Mouse (Mus musculus): ENCODE measurements around the gene Nrap. TPM values are rescaled to one million over a fixed set of nuclear protein-coding genes. Genes with fewer than 3 reads are reported as not detected.
A peak's percentile ranks its signal among the peaks of the same experiment; 100 is the strongest.

The Nrap gene
- total and polyA plus RNA-seq, 3 experiments = 0.08 to 0.11 TPM; not detected in 1

DNA sequence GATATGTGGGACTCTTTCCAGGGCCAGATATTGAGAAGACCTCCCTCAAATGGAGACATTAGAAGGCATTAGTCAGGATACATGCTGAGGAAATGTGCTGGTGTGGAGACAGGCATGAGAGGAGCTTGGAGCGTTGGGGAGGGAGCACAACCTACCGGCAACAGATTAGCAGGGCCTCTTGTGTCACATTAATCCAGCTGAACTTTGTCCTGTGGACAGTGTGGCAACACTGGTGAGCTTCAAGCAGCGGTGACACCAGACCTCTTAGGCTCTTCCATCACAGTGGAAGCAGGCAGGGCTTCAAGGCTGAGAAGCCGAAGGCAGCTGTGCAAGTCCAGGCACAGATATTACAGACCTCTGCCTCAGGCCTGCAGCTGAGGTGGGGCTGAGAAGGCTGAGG lies 111.9 kb downstream of the Nrap start:
- DNase-seq (ENCODE audit: low read depth, low spot score) = no peak
- H3K9me3 ChIP-seq (replicated peaks; ENCODE audit: insufficient read depth, low read length) = no peaks in the 10 kb centered on the region
- H3K27ac ChIP-seq (ENCODE audit: control insufficient read depth, low read depth, low read length) = no peak overlapping the region
- TF ChIP-seq CHD2 (IDR thresholded peaks at IDR 0.05; ENCODE audit: low read length) = no peak
- H3K4me3 ChIP-seq (ENCODE audit: control insufficient read depth in 1 of 2, insufficient read depth in 1 of 2, low read depth in 2 of 2, low read length in 2 of 2) = no peak overlapping the region
- no peaks in the 10 kb centered on the region for H3K79me2 ChIP-seq (ENCODE audit: control insufficient read depth, insufficient read depth, low read length, poor library complexity)
- no peaks in the 10 kb centered on the region for H3K36me3 ChIP-seq (ENCODE audit: control insufficient read depth in 1 of 2, insufficient read depth in 2 of 2, low read length in 2 of 2)
- no peak overlapping the region for H3K9ac ChIP-seq (ENCODE audit: control insufficient read depth, low read depth, low read length, poor library complexity, severe bottlenecking)
- peaks cover 1 to 5% of the 10 kb centered on the region in 2 experiments; a peak in 3 of 4 replicates for H3K27me3 ChIP-seq (ENCODE audit: control insufficient read depth in 1 of 2, insufficient read depth in 2 of 2, low read length in 2 of 2)
- no peaks in the 10 kb centered on the region for H3K4me1 ChIP-seq (ENCODE audit: control insufficient read depth in 1 of 2, insufficient read depth in 2 of 2, low read length in 2 of 2)

DNA sequence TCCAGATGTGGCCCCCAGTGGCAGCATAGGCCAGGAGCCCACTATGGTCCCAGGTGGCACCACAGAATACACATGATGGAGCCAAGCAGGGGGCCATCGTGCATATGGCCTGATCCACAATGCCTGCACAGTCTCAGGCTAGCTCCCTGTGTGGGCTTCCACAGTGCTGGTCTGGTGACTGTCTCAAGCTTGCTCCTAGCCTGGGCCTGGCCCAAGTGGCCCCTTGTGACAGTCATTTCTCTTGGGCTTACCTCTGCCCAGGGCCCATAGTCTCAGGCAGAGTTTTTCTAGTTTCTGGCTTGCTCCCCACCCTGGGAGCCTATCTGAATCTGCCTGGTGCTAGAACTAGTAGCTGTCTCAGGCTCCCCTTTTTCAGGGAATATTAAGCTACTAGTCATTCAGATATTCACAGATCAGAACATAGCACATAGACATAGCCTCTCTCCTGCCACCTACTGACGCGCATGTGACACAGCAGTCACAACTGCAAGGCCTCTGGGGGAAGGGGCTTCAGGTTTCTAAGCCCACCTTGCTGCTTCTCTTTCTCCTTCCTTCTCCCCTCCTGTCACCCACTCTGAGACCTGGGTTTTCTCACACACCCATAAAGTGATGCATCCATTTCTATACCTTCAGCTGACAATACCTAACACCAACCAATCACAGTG lies 112.6 kb downstream of the Nrap start:
- no peak overlapping the region for H3K27ac ChIP-seq (ENCODE audit: control insufficient read depth, low read depth, low read length)
- H3K79me2 ChIP-seq (ENCODE audit: control insufficient read depth, insufficient read depth, low read length, poor library complexity) = no peaks in the 10 kb centered on the region
- H3K9me3 ChIP-seq (replicated peaks; ENCODE audit: insufficient read depth, low read length) = no peaks in the 10 kb centered on the region
- peak; percentile 12 for DNase-seq (ENCODE audit: low read depth, low spot score)
- H3K9ac ChIP-seq (ENCODE audit: control insufficient read depth, low read depth, low read length, poor library complexity, severe bottlenecking) = no peak overlapping the region
- H3K27me3 ChIP-seq (ENCODE audit: control insufficient read depth in 1 of 2, insufficient read depth in 2 of 2, low read length in 2 of 2) = peaks cover 1 to 5% of the 10 kb centered on the region in 2 experiments; a peak in 3 of 4 replicates
- TF ChIP-seq SIN3A (IDR thresholded peaks at IDR 0.05; ENCODE audit: low read length) (no peak), EP300 (IDR thresholded peaks at IDR 0.05; ENCODE audit: low read depth in 1 of 2, low read length in 2 of 2) (no peak), CTCF (IDR thresholded peaks at IDR 0.05 in 2 of 3, conservative IDR thresholded peaks at IDR 0.05 in 1 of 3; ENCODE audit: control insufficient read depth in 1 of 3, insufficient read depth in 1 of 3, low read depth in 2 of 3, low read length in 3 of 3, poor library complexity in 1 of 3, severe bottlenecking in 1 of 3) (peak; percentile 53 to 68 (median 60)), USF1 (IDR thresholded peaks at IDR 0.05; ENCODE audit: low read depth, low read length) (peak; percentile 38; the same call in 1 of the 2 replicates), RAD21 (IDR thresholded peaks at IDR 0.05; ENCODE audit: low read depth, low read length) (peak; percentile 20), SMC3 (IDR thresholded peaks at IDR 0.05; ENCODE audit: low read depth, low read length) (peak; percentile 31; the same call in 1 of the 2 replicates), ZKSCAN1 (IDR thresholded peaks at IDR 0.05; ENCODE audit: low read depth, low read length) (no peak), KAT2A (conservative IDR thresholded peaks at IDR 0.05; ENCODE audit: low read depth, low read length) (no peak)
- no peaks in the 10 kb centered on the region for H3K36me3 ChIP-seq (ENCODE audit: control insufficient read depth in 1 of 2, insufficient read depth in 2 of 2, low read length in 2 of 2)
- no peaks in the 10 kb centered on the region for H3K4me1 ChIP-seq (ENCODE audit: control insufficient read depth in 1 of 2, insufficient read depth in 2 of 2, low read length in 2 of 2)
- H3K4me3 ChIP-seq (ENCODE audit: control insufficient read depth in 1 of 2, insufficient read depth in 1 of 2, low read depth in 2 of 2, low read length in 2 of 2) = no peak overlapping the region

DNA sequence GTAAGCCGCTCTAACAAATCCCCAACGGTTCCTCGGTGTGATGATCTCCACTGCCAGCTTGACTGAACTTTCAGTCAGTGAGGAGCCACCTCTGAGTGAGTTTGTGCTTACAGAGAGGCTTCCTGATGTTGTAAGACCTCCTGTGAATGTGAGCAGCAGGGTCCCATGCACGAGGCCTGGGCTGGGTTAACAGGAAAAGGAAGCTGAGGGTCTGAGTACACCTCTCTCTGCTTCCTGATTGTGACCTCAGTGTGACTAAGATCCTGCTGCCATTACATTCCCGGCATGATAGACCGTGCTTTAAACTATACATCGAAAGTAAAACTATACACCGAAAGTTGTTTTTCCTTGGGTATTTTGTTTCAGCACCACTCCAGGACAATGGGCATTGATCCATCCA lies 117.8 kb downstream of the Nrap start:
- Histone ChIP-seq H3K9ac (ENCODE audit: control insufficient read depth, low read depth, low read length, poor library complexity, severe bottlenecking) (no peak overlapping the region), H3K79me2 (ENCODE audit: control insufficient read depth, insufficient read depth, low read length, poor library complexity) (no peaks in the 10 kb centered on the region), H3K9me3 (replicated peaks; ENCODE audit: insufficient read depth, low read length) (no peaks in the 10 kb centered on the region), H3K4me3 (ENCODE audit: control insufficient read depth in 1 of 2, insufficient read depth in 1 of 2, low read depth in 2 of 2, low read length in 2 of 2) (no peak overlapping the region), H3K27me3 (ENCODE audit: control insufficient read depth in 1 of 2, insufficient read depth in 2 of 2, low read length in 2 of 2) (peaks cover 0 to 2% of the 10 kb centered on the region in 2 experiments; a peak in 1 of 4 replicates), H3K27ac (ENCODE audit: control insufficient read depth, low read depth, low read length) (no peak overlapping the region), H3K36me3 (ENCODE audit: control insufficient read depth in 1 of 2, insufficient read depth in 2 of 2, low read length in 2 of 2) (no peaks in the 10 kb centered on the region), H3K4me1 (ENCODE audit: control insufficient read depth in 1 of 2, insufficient read depth in 2 of 2, low read length in 2 of 2) (no peaks in the 10 kb centered on the region)
- TF ChIP-seq ZNF384 (IDR thresholded peaks at IDR 0.05; ENCODE audit: low read depth, low read length) (no peak), USF1 (IDR thresholded peaks at IDR 0.05; ENCODE audit: low read depth, low read length) (no peak), UBTF (IDR thresholded peaks at IDR 0.05; ENCODE audit: borderline replicate concordance, insufficient read depth, low read depth, low read length) (no peak), EP300 (IDR thresholded peaks at IDR 0.05; ENCODE audit: low read depth in 1 of 2, low read length in 2 of 2) (no peak), ZKSCAN1 (IDR thresholded peaks at IDR 0.05; ENCODE audit: low read depth, low read length) (no peak), ETS1 (IDR thresholded peaks at IDR 0.05; ENCODE audit: low read depth, low read length) (no peak), MEF2A (IDR thresholded peaks at IDR 0.05; ENCODE audit: extremely low read depth, insufficient replicate concordance, low read depth, low read length, poor library complexity, severe bottlenecking) (no peak), CHD2 (IDR thresholded peaks at IDR 0.05; ENCODE audit: low read length) (no peak), ELF1 (IDR thresholded peaks at IDR 0.05; ENCODE audit: low read depth, low read length) (no peak), HCFC1 (IDR thresholded peaks at IDR 0.05; ENCODE audit: low read depth, low read length) (no peak), MYC (IDR thresholded peaks at IDR 0.05; ENCODE audit: low read depth, low read length) (no peak), TBP (IDR thresholded peaks at IDR 0.05; ENCODE audit: low read depth, low read length) (no peak), TAL1 (IDR thresholded peaks at IDR 0.05; ENCODE audit: low read length) (no peak), NRF1 (IDR thresholded peaks at IDR 0.05; ENCODE audit: insufficient read depth, low read depth, low read length, poor library complexity, severe bottlenecking) (no peak), CTCF (IDR thresholded peaks at IDR 0.05 in 2 of 3, conservative IDR thresholded peaks at IDR 0.05 in 1 of 3; ENCODE audit: control insufficient read depth in 1 of 3, insufficient read depth in 1 of 3, low read depth in 2 of 3, low read length in 3 of 3, poor library complexity in 1 of 3, severe bottlenecking in 1 of 3) (no peak), GABPA (IDR thresholded peaks at IDR 0.05; ENCODE audit: low read depth, low read length) (no peak), RCOR1 (IDR thresholded peaks at IDR 0.05; ENCODE audit: low read depth, low read length) (no peak)
- DNase-seq (ENCODE audit: low read depth, low spot score) = no peak
